Mouse (Mus musculus) cerebellum, adult 9-10 months (tissue): ENCODE data around the gene Anks1.
A peak's percentile ranks its signal among the peaks of the same experiment; 100 is the strongest.

Experiments
- DNase-seq: peaks from one replicate; pipeline ENCODE4 v3.0.0; 2022

The Anks1 gene

GRCm38 (mm10) chr17:28026111-28026872 lies 117.2 kb downstream of the Anks1 start:
- DNase-seq: no peak

- no peak for DNase-seq
Measured at GRCm38 (mm10) chr17:28027197-28027596, 118.1 kb downstream of the Anks1 start.

GRCm38 (mm10) chr17:28028236-28028635 lies 119.1 kb downstream of the Anks1 start:
- no peak for DNase-seq

- DNase-seq: no peak
Measured at GRCm38 (mm10) chr17:28029308-28029707, 120.2 kb downstream of the Anks1 start.

- no peak for DNase-seq
Measured at GRCm38 (mm10) chr17:28030446-28030845, 121.3 kb downstream of the Anks1 start.

GRCm38 (mm10) chr17:28031281-28031941 lies 122.3 kb downstream of the Anks1 start:
- no peak for DNase-seq

GRCm38 (mm10) chr17:28032219-28032618 lies 123.1 kb downstream of the Anks1 start:
- DNase-seq: no peak

- DNase-seq: no peak
Measured at GRCm38 (mm10) chr17:28033046-28033580, 124.0 kb downstream of the Anks1 start.

GRCm38 (mm10) chr17:28034986-28035385 lies 125.9 kb downstream of the Anks1 start:
- no peak for DNase-seq

- DNase-seq: no peak
Measured at GRCm38 (mm10) chr17:28036813-28037756, 128.0 kb downstream of the Anks1 start.

GRCm38 (mm10) chr17:28040620-28041019 lies 131.5 kb downstream of the Anks1 start:
- DNase-seq: no peak

- DNase-seq: no peak
Measured at GRCm38 (mm10) chr17:28041298-28041697, 132.2 kb downstream of the Anks1 start.

GRCm38 (mm10) chr17:28042299-28042771 lies 133.2 kb downstream of the Anks1 start:
- DNase-seq: peak; percentile 42

GRCm38 (mm10) chr17:28047017-28047416 lies 137.9 kb downstream of the Anks1 start:
- no peak for DNase-seq

GRCm38 (mm10) chr17:28047520-28047919 lies 138.4 kb downstream of the Anks1 start:
- no peak for DNase-seq

- DNase-seq: no peak
Measured at GRCm38 (mm10) chr17:28048425-28048824, 139.3 kb downstream of the Anks1 start.

- no peak for DNase-seq
Measured at GRCm38 (mm10) chr17:28050210-28050609, 141.1 kb downstream of the Anks1 start.

GRCm38 (mm10) chr17:28052293-28052863 lies 143.3 kb downstream of the Anks1 start:
- DNase-seq: peak; percentile 54

GRCm38 (mm10) chr17:28058346-28058745 lies 149.2 kb downstream of the Anks1 start:
- DNase-seq: no peak

GRCm38 (mm10) chr17:28060681-28061080 lies 151.6 kb downstream of the Anks1 start:
- no peak for DNase-seq

GRCm38 (mm10) chr17:28061472-28061871 lies 152.4 kb downstream of the Anks1 start:
- peak; percentile 34 for DNase-seq

- DNase-seq: peak; percentile 36
Measured at GRCm38 (mm10) chr17:28062710-28063109, 153.6 kb downstream of the Anks1 start.
